Mouse (Mus musculus): Measurements from ENCODE around the gene Chil1. TPM values are rescaled to one million over a fixed set of nuclear protein-coding genes. Genes with fewer than 3 reads are reported as not detected.

Gene Chil1
- polyA plus RNA-seq, 1 experiment: not detected

- TF ChIP-seq TAL1 (IDR thresholded peaks at IDR 0.05; ENCODE audit: low read length) (no peak), GATA1 (IDR thresholded peaks at IDR 0.05; ENCODE audit: low read length) (no peak)
- peaks cover 6% of the 10 kb centered on the region for H3K9me3 ChIP-seq (ENCODE audit: control insufficient read depth, low read length)
- H3K4me3 ChIP-seq (replicated peaks): no peak overlapping the region
- H3K4me1 ChIP-seq (ENCODE audit: control insufficient read depth): no peaks in the 10 kb centered on the region; the same call in 1 of the 2 replicates
- peaks cover 3% of the 10 kb centered on the region; the same call in 1 of the 2 replicates for H3K27me3 ChIP-seq (ENCODE audit: control insufficient read depth)
- no peaks in the 10 kb centered on the region for H3K36me3 ChIP-seq (ENCODE audit: control insufficient read depth)
Measured at GRCm38 (mm10) chr1:134211043-134211442, 29.1 kb downstream of the Chil1 start.

GRCm38 (mm10) chr1:134211631-134212030 is 29.7 kb downstream of the Chil1 start:
- H3K27me3 ChIP-seq (ENCODE audit: control insufficient read depth): peaks cover 3% of the 10 kb centered on the region; the same call in 1 of the 2 replicates
- peaks cover 6% of the 10 kb centered on the region for H3K9me3 ChIP-seq (ENCODE audit: control insufficient read depth, low read length)
- TF ChIP-seq GATA1 (IDR thresholded peaks at IDR 0.05; ENCODE audit: low read length): no peak
- no peak for TF ChIP-seq TAL1 (IDR thresholded peaks at IDR 0.05; ENCODE audit: low read length)
- no peak overlapping the region for H3K4me3 ChIP-seq (replicated peaks)
- no peaks in the 10 kb centered on the region for H3K36me3 ChIP-seq (ENCODE audit: control insufficient read depth)
- H3K4me1 ChIP-seq (ENCODE audit: control insufficient read depth): no peaks in the 10 kb centered on the region

- Histone ChIP-seq H3K9me3 (ENCODE audit: control insufficient read depth, low read length) (peaks cover 6% of the 10 kb centered on the region), H3K27me3 (ENCODE audit: control insufficient read depth) (peaks cover 3% of the 10 kb centered on the region; the same call in 1 of the 2 replicates), H3K36me3 (ENCODE audit: control insufficient read depth) (no peaks in the 10 kb centered on the region), H3K4me1 (ENCODE audit: control insufficient read depth) (no peaks in the 10 kb centered on the region), H3K4me3 (replicated peaks) (no peak overlapping the region)
- TF ChIP-seq TAL1 (IDR thresholded peaks at IDR 0.05; ENCODE audit: low read length): no peak
- TF ChIP-seq GATA1 (IDR thresholded peaks at IDR 0.05; ENCODE audit: low read length): no peak
Measured at GRCm38 (mm10) chr1:134212351-134212750, 30.4 kb downstream of the Chil1 start.

GRCm38 (mm10) chr1:134213405-134213804 is 31.4 kb downstream of the Chil1 start:
- TF ChIP-seq GATA1 (IDR thresholded peaks at IDR 0.05; ENCODE audit: low read length) (no peak), TAL1 (IDR thresholded peaks at IDR 0.05; ENCODE audit: low read length) (no peak)
- Histone ChIP-seq H3K27me3 (ENCODE audit: control insufficient read depth) (peaks cover 3% of the 10 kb centered on the region; the same call in 1 of the 2 replicates), H3K4me1 (ENCODE audit: control insufficient read depth) (no peaks in the 10 kb centered on the region), H3K9me3 (ENCODE audit: control insufficient read depth, low read length) (no peaks in the 10 kb centered on the region), H3K36me3 (ENCODE audit: control insufficient read depth) (no peaks in the 10 kb centered on the region), H3K4me3 (replicated peaks) (no peak overlapping the region)

- Histone ChIP-seq H3K9me3 (ENCODE audit: control insufficient read depth, low read length) (no peaks in the 10 kb centered on the region), H3K36me3 (ENCODE audit: control insufficient read depth) (no peaks in the 10 kb centered on the region), H3K4me1 (ENCODE audit: control insufficient read depth) (no peaks in the 10 kb centered on the region), H3K27me3 (ENCODE audit: control insufficient read depth) (peaks cover 3% of the 10 kb centered on the region; the same call in 1 of the 2 replicates), H3K4me3 (replicated peaks) (no peak overlapping the region)
- no peak for TF ChIP-seq GATA1 (IDR thresholded peaks at IDR 0.05; ENCODE audit: low read length)
- no peak for TF ChIP-seq TAL1 (IDR thresholded peaks at IDR 0.05; ENCODE audit: low read length)
Measured at GRCm38 (mm10) chr1:134215059-134215458, 33.1 kb downstream of the Chil1 start.

GRCm38 (mm10) chr1:134215751-134216628 is 34.0 kb downstream of the Chil1 start:
- H3K36me3 ChIP-seq (ENCODE audit: control insufficient read depth): no peaks in the 10 kb centered on the region
- H3K9me3 ChIP-seq (ENCODE audit: control insufficient read depth, low read length): no peaks in the 10 kb centered on the region
- H3K27me3 ChIP-seq (ENCODE audit: control insufficient read depth): peaks cover 2% of the 10 kb centered on the region; the same call in 1 of the 2 replicates
- H3K4me3 ChIP-seq (replicated peaks): no peak overlapping the region
- H3K4me1 ChIP-seq (ENCODE audit: control insufficient read depth): no peaks in the 10 kb centered on the region
- no peak for TF ChIP-seq TAL1 (IDR thresholded peaks at IDR 0.05; ENCODE audit: low read length)
- no peak for TF ChIP-seq GATA1 (IDR thresholded peaks at IDR 0.05; ENCODE audit: low read length)

- no peak for TF ChIP-seq TAL1 (IDR thresholded peaks at IDR 0.05; ENCODE audit: low read length)
- no peak overlapping the region for H3K4me3 ChIP-seq (replicated peaks)
- no peaks in the 10 kb centered on the region for H3K9me3 ChIP-seq (ENCODE audit: control insufficient read depth, low read length)
- H3K27me3 ChIP-seq (ENCODE audit: control insufficient read depth): no peaks in the 10 kb centered on the region
- H3K36me3 ChIP-seq (ENCODE audit: control insufficient read depth): no peaks in the 10 kb centered on the region
- no peaks in the 10 kb centered on the region for H3K4me1 ChIP-seq (ENCODE audit: control insufficient read depth)
Measured at GRCm38 (mm10) chr1:134216629-134216971, 34.6 kb downstream of the Chil1 start.

GRCm38 (mm10) chr1:134217028-134217481 is 35.1 kb downstream of the Chil1 start:
- Histone ChIP-seq H3K4me3 (replicated peaks) (no peak overlapping the region), H3K4me1 (ENCODE audit: control insufficient read depth) (no peaks in the 10 kb centered on the region), H3K27me3 (ENCODE audit: control insufficient read depth) (no peaks in the 10 kb centered on the region), H3K9me3 (ENCODE audit: control insufficient read depth, low read length) (no peaks in the 10 kb centered on the region), H3K36me3 (ENCODE audit: control insufficient read depth) (no peaks in the 10 kb centered on the region)
- TF ChIP-seq GATA1 (IDR thresholded peaks at IDR 0.05; ENCODE audit: low read length) (no peak), TAL1 (IDR thresholded peaks at IDR 0.05; ENCODE audit: low read length) (no peak)

GRCm38 (mm10) chr1:134217942-134218341 is 36.0 kb downstream of the Chil1 start:
- TF ChIP-seq TAL1 (IDR thresholded peaks at IDR 0.05; ENCODE audit: low read length): no peak
- TF ChIP-seq GATA1 (IDR thresholded peaks at IDR 0.05; ENCODE audit: low read length): no peak

More at GRCm38 (mm10) chr1:134217942-134218341, 36.0 kb downstream of the Chil1 start:
- Histone ChIP-seq H3K27me3 (ENCODE audit: control insufficient read depth) (no peaks in the 10 kb centered on the region), H3K9me3 (ENCODE audit: control insufficient read depth, low read length) (no peaks in the 10 kb centered on the region), H3K36me3 (ENCODE audit: control insufficient read depth) (no peaks in the 10 kb centered on the region), H3K4me1 (ENCODE audit: control insufficient read depth) (no peaks in the 10 kb centered on the region), H3K4me3 (replicated peaks) (no peak overlapping the region)
